Mouse (Mus musculus) kidney, postnatal 14 days (tissue): ENCODE measurements around the gene Slc41a2.
"Not testable (repeated sequence)": the region's sequence is repeated elsewhere in the genome, so short reads cannot be mapped to it uniquely, and the experiment has no call there.

Experiments used
- DNase-seq: peaks from one replicate; pipeline ENCODE4 v3.0.0; 2022; ENCODE audit warnings: mixed read lengths

Gene Slc41a2

GRCm38 (mm10) chr10:83337159-83337951 is at the start of gene Slc41a2:
Gene Slc41a2 (minus strand): TSS chr10:83337882.
- peak; percentile 75 for DNase-seq

- DNase-seq: no peak
These were observed 47.7 kb upstream of the Slc41a2 start for GRCm38 (mm10) chr10:83385330-83385910.

GRCm38 (mm10) chr10:83384456-83385215 is 47.0 kb upstream of the Slc41a2 start:
- no peak for DNase-seq

GRCm38 (mm10) chr10:83383863-83384262 is 46.2 kb upstream of the Slc41a2 start:
- no peak for DNase-seq

GRCm38 (mm10) chr10:83382988-83383387 is 45.3 kb upstream of the Slc41a2 start:
- no peak for DNase-seq

- no peak for DNase-seq
These were observed 44.8 kb upstream of the Slc41a2 start for GRCm38 (mm10) chr10:83382528-83382927.

- no peak for DNase-seq
These were observed 42.8 kb upstream of the Slc41a2 start for GRCm38 (mm10) chr10:83380501-83380900.

- no peak for DNase-seq
These were observed 40.6 kb upstream of the Slc41a2 start for GRCm38 (mm10) chr10:83378083-83378833.

GRCm38 (mm10) chr10:83376911-83377682 is 39.4 kb upstream of the Slc41a2 start:
- no peak for DNase-seq

GRCm38 (mm10) chr10:83375458-83375857 is 37.8 kb upstream of the Slc41a2 start:
- DNase-seq: not testable (repeated sequence)

- no peak for DNase-seq
These were observed 36.5 kb upstream of the Slc41a2 start for GRCm38 (mm10) chr10:83374045-83374656.

GRCm38 (mm10) chr10:83368918-83369317 is 31.2 kb upstream of the Slc41a2 start:
- peak; percentile 43 for DNase-seq

- DNase-seq: peak; percentile 13
These were observed 25.8 kb upstream of the Slc41a2 start for GRCm38 (mm10) chr10:83363451-83363850.

- peak; percentile 26 for DNase-seq
These were observed 24.1 kb upstream of the Slc41a2 start for GRCm38 (mm10) chr10:83361643-83362382.

- DNase-seq: no peak
These were observed 22.7 kb upstream of the Slc41a2 start for GRCm38 (mm10) chr10:83360356-83360755.

- DNase-seq: peak; percentile 98
These were observed 22.3 kb upstream of the Slc41a2 start, which contains the start of gene D10Wsu102e for GRCm38 (mm10) chr10:83359956-83360355. Gene D10Wsu102e (plus strand): TSS chr10:83360221.

- peak; percentile 30 for DNase-seq
These were observed 21.8 kb upstream of the Slc41a2 start for GRCm38 (mm10) chr10:83359451-83359850.

GRCm38 (mm10) chr10:83356416-83356815 is 18.7 kb upstream of the Slc41a2 start:
- DNase-seq: no peak

GRCm38 (mm10) chr10:83354333-83354719 is 16.6 kb upstream of the Slc41a2 start:
- peak; percentile 30 for DNase-seq

GRCm38 (mm10) chr10:83353680-83354332 is 16.1 kb upstream of the Slc41a2 start:
- peak; percentile 34 for DNase-seq
